Mouse (Mus musculus) urinary bladder, postnatal 4 days (tissue): Measurements from ENCODE around the gene Fermt2.
"Not testable (repeated sequence)": the region's sequence is repeated elsewhere in the genome, so short reads cannot be mapped to it uniquely, and the experiment has no call there.

Experiments used
- DNase-seq, 2 experiments: peaks; one replicate each; pipeline ENCODE4 v3.0.0; 2021 to 2022; ENCODE audit warnings: low spot score in 2 of 2

Fermt2 gene

DNA sequence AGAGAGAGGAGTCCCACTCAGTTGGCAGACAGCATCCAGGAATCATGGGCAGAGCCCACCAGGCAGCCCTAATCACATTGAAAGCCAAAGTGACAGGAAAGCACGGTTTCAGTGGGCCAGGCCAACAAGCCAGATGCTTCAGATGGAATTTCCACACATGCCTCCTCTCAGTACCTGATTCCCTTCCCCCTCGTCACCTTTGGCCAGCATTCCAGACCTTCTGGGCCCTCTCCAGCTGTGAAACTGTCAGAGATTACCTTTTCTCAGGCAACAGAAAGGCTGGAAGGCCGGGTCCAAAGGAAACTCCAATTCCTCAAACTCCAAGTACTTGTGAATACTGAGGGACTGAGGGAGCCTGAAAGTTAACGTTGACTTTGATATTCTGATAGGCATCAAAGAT is 19.1 kb downstream of the Fermt2 start:
- DNase-seq, result no peak

DNA sequence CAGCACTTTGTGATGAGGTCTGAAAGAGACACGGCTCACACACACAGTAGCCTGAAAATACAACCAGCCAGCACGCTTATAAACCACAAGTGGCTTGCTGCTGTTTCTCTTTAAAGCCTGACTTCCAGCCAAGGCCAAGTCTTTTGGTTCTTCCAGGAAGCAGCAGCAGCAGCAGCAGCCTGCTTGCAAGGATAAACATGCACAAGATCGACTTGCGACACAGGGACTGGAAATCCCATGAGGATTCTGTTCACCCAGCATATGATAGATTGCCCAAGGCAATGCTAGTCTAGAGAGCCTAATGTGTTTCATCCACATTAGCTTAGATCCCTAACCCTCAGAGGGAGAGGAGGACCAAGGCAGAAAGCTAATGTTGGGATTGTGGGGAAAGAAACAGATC is 22.0 kb downstream of the Fermt2 start:
- no peak for DNase-seq

DNA sequence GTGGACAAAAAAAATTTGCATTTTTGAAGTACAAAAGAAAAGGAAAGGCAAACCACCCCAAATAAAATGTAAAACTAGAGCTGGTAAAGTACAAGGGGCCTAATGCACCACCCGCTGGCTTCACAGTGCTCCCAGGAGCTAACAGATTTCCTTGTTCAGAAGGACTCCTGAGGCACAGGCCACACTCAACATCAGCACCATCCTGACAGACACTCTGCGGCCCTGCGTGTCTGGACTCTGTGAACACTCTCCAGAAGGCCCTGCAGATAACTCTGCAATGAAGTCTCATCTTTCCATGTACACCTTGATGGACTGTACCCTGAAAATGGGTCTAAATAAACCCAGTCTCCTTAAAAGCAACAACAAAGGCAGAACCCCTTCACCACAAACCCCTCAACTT is 22.5 kb downstream of the Fermt2 start:
- no peak for DNase-seq

DNA sequence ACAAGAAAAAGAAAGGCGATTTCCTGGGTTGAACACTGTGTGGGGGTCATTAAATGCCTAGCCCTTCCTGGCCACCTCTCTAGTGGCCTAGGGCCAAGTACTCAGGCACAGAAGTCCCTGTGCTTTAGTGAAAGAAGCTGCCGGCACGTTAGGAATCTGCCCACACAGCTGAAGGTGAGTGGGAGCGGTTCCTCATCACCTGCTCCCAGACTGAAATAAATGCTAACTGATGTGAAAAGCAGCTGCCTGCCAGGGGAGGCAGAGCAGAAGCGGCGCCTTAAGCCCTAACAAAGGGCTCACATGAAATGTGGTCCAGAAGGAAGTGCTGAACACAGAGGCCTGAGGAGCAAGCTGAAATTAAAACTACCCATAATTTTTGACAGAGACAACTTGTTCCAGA is 22.9 kb downstream of the Fermt2 start:
- DNase-seq, result no peak

DNA sequence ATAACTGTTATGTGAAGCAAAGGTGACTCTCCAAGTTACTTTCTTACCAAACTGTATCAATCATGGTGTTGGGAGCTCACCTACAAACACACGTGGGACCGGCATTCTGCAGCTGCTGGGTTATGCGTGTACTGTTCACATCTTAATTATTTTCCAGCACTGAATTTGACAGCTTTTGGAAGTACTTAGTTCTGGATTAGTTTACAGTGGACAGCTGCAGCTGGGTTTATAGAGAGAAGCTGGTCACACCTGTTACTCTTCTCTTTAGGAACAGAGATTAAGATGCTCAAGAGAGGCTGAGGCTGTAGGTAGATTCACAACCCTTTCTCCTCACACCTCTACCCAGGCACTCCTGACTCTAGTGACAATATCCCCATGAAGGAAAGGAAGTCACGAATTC is 23.8 kb downstream of the Fermt2 start:
- no peak for DNase-seq

DNA sequence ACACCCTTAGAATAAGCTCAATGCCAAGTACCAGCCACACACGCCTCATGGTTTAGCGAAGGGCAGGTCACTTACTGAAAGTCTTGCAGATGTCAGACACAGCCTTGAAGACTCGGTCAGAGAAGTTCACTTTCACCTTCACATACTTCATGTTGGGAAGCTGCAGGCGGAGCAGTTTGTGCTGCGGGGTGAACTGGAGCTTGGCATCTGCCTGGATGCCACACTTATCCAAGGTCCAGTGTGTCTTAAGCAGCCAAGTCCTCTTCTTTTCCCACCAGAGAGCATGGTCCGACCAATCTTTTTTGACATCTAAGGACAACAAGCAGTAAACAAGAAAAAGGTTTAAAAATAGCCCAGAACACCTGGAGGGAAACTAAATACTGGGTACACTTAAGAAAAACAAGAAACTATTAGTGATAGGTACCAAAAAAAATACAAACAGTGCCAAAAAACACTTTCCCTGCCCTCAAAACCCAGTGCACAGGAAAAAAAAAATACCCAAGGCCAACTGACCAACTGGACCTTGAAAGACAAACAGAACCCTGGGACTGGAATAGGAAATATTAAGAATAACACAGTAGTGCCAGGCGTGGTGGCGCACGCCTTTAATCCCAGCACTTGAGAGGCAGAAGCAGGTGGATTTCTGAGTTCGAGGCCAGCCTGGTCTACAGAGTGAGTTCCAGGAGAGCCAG is 25.4 kb downstream of the Fermt2 start:
- no peak for DNase-seq

DNA sequence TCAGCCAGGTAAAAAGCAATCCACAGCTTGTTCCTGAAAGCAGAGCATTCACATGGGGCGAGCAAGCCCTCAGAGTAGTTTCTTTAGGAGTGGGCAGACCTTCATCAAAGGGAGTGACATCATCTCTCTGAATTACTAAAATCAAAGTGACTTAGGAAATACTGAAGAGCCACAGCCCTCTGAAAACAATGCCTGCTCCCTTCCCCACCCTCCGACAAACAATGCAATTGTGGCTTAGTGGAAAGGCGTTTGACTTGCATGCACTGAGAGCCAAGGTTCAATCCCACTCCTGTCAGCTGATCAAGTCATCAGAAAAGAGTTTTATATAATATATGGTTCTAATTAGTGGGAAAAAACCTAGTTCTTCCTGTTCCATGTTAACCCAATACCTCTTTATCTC is 26.0 kb downstream of the Fermt2 start:
- DNase-seq, result no peak

DNA sequence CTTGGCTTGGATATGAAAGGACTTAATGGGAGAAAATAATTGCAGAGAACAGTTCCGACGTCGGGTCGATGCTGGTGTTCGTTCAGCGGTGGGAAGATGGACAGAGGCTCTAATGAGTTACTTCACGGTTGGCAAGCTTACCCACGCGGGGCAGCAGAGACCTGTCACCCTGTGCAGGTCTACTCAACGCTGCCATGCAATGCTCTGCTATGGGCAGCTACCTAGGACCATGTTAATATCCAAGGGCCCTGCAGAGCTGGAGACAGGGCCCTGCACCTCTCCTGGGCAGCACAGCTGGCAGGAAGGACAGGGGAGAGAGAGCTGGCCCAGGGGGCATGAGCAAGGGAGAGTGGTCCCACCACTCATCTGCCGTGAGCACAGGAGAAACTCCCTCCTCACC is 29.9 kb downstream of the Fermt2 start:
- no peak for DNase-seq

DNA sequence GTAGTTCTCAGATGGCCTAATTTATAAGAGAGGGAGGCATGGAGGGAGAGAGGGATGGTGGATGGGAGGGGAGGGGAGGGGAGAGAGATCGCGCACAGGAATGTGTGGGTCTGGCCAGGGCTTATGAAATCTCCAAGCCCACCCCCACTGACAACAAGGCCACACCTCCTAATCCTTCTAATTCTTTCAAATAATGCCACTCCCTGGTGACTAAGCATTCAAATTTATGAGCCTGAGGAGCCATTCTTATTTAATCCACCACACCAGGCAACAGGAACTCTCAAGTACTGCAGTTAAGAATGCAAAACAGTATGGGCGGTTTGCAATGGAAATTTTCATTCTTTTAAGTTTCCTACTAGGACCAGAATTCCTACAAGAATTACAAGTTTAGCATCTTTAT is 32.8 kb downstream of the Fermt2 start:
- no peak for DNase-seq

DNA sequence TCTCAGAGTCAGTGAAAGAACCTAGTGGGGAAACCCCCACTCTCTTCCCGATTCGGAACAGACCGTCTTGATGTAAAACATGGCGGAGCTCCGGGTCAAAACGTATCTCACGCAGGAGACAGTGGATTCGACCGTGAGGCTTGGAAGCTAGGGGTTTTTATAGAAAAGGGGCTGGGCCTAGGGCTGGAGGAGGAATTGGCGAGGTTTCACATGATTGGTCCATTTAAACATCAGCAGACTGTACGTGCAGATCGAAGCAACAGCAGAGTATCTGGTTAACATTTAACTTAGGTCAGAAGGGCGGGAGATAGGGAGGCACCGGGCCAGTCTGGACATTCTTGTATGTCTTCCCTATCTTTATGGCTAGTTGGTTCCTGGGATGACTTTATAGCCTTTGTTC is 34.1 kb downstream of the Fermt2 start:
- not testable (repeated sequence) for DNase-seq

DNA sequence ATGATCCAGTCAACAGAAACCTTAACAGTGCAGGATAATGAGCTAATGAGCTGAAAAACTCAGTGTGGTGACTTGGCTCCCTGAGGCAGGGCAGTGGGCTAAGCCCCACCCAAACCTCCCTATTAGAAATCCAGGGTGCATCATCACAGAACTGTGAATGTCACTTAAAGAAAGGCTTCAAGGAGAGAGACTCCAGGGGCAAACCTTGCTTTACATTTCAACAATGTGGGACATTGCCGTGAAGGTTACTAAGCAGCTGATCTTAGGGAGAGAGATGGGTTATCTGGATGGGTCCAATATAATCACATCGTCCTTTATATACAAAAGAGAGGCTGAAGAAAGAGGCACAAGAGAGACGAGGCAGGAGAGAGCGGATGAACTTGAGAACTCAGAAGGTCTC is 36.0 kb downstream of the Fermt2 start:
- no peak for DNase-seq

DNA sequence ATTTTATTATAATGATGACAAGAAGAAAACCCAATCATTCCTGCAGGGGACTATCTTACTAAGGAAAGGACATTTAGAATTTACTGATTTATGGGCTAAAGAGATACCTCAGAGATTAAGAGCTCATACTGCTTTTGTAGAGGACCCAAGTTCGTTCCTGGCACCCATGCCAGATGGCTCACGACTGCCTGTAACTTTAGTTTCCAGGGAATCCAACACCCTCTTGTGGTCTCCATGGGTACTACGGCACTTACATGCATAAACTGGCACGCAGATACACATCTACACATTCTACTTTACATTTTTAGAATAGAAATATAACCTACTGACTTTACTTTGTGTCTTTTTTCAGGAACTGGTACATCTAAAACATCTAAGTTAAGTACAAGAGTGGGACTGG is 37.2 kb downstream of the Fermt2 start:
- no peak for DNase-seq

DNA sequence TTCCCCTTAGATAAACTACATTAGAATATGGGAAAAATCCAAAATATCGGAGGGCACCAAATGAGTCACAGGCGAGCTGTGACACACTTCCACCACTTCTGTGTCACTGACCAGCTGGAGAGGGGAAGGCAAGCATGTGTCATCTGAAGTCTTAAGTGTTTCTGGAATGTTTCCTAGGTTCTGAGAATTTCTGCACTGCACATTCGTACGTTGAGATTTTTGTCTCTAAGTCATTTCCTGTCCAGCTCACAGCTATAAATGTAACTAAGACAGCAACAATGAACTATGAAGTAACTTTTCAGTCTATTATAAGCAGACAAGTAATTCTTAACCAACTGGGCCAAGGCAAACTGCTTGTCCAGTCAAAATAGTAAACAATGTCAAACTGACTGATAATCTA is 37.9 kb downstream of the Fermt2 start:
- DNase-seq, result no peak

DNA sequence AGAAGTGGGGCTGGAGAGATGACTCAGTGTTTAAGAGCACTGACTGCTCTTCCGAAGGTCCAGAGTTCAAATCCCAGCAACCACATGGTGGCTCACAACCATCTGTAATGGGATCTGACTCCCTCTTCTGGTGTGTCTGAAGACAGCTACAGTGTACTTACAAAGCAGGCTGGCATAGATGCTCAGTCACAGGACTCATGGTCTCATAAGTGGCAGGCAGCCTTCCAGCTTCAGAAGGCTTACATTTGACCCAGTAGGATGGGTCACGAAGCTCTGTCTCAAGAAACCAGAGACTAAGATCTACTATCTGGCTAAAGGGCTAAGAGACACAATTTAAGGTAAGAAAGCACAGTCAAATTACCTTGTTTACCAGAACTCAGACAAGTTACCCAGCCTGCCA is 42.7 kb downstream of the Fermt2 start:
- DNase-seq, result not testable (repeated sequence)

DNA sequence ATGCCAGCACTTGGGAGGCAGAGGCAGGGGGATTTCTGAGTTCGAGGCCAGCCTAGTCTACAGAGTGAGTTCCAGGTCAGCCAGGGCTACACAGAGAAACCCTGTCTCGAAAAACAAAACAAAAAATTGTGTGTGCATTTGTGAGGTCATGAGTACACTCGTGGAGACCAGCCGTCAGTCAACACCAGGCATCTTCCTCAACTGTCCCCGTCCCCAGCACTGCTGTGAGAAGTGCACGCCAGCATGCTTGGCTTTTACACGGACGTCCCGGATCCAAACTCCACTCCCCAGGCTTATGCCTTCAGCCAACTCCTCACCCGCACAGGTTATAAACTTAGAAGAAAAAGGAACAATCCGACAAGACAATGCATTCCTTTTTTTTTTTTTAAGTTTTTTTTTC is 46.6 kb downstream of the Fermt2 start:
- not testable (repeated sequence) for DNase-seq

DNA sequence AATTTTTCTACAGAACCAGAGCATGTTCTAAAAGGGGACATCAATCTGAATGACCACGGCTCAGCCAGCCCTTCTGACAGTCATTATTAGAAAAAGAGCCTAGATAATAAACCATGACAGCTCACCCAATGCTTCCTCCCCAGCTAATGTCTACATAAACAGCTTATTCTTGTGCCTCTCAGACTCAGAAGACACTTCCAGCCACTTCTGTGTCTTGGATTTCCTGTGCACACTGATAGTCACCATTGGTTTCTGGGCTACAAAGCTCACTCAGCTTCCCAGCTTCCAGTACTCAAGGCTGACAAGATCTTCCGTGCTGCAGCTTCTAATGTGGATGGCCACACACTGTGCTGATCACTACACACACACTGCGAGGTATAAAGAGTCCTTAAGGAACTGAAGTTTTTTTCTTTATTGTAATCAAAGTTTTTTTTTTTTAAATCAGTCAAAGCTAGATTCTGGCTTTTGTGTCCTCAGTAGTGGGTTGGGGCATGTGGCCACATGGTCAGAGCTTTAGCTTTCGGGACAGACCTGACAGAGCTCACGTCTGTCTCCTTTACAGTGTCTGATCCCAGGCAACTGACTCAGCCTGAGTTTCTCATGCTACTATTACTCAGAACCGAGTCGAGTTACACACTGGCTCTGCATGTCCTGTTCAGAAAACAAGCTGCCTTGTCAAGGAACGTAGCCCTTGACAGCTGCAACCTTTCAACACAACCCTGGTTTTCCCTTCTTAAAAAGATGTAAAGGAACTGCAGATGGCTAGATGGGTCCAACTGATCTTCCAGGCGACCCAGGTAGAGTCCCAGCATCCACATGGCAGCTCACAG is 50.7 kb downstream of the Fermt2 start:
- no peak for DNase-seq

DNA sequence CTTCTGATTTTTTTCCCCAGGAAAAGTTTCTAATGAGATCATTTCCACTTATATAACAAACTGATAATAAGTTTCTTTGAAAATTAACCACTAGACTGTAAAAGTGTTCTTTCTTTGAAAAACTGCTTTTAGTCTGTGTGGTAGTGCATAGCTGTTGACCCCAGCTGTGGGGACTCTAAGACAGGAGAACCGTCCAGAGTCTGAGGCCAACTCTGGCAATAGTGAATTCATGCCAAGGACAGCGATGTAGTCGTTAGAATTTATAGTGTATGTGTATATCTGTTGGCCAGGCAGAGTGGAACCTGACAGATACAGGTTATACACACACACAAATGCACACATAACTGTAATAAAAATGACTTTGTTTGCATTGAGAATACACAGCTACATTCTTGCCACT is 51.4 kb downstream of the Fermt2 start:
- no peak for DNase-seq

DNA sequence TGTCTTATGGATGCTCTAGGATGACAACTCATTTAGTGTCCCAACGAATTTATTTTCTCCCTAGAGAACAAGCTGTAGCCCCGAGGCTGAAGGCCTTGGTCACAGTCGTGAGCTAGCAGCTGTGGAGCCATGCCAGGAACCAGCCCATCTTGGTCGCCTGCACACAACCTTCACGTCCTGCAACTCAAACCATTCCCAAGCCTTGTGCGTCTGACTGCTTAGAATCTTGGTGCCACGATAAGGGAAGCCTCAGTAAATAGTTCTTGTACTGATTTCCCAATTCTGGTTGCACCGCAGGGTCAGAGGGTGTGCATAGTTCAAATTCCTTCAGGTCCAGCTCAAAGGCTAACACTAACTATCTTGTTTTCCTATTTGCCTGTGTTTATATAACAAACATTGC is 52.3 kb downstream of the Fermt2 start:
- no peak for DNase-seq

DNA sequence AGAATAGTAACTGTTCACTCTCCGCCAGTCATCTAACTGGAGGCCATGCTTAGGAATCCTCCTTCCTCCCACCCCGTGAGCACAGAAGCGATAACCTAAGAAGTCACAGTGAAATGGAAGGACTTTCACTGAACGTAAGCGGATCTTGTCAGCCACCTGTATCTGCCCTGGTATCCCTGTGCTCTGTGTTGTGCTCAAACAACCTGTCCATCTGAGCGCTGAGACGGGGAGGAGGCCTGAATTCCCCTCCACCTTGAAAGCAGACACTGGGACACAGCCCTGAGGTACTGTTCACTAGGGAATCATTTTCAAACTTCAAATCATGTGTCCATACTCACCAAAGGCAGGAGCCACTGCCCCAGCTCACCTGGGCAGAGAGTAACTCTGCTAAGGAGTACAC is 52.9 kb downstream of the Fermt2 start:
- DNase-seq, result no peak

DNA sequence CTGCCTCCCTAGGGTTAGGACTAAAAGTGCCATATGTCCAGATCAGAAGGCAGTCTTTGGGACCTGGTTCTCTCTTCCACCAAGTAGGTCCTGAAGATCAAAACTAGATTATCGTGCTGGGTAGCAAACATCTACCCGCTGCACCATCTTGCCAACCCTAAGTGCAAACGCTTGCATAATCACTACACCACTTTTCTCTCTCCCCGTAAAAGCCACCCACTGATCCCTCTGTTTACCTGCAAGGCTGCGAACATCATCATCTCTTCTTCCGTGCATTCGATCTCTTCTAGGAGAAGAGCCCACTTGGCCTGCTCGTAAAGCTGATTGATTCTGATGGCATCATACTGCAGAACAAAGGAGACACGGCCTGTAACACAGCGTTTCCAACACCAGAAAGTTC is 57.4 kb downstream of the Fermt2 start:
- no peak for DNase-seq

DNA sequence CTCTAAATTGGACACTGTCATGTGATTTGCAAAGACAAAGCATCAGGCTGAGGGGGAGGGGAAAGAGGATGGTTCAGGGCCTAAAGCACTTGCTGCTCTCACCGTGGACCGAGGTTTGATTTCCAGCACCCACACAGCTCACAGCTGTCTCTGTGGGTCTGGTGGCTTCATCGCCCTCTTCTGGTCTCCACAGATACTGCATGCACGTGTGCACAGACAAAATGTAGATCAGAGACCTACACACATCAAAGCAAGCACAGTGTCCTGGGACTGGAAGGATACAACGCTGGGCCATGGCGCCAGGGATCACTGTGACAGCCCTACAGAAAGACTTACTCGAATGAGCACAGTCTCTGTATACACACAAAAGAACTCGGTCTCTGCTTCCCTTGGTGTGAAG is 60.5 kb downstream of the Fermt2 start:
- no peak for DNase-seq

DNA sequence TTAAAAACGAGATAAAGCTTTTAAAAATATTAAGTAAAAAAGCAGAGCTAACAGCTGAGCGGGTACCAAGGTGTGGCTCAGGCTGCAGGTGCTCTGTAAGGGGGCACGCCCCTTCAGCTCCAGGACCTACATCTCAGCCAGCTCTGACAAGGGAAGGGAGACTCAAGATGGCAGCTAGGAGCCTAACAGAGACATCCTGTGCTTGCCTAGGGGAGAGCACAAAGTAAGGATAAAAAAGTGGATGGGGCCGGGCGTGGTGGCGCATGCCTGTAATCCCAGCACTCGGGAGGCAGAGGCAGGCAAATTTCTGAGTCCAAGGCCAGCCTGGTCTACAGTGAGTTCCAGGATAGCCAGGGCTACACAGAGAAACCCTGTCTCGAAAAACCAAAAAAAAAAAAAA is 63.5 kb downstream of the Fermt2 start:
- not testable (repeated sequence) for DNase-seq
